Mouse (Mus musculus) urinary bladder, postnatal 25 days (tissue): ENCODE results near the gene Hspa12a.

Source experiments
- DNase-seq: peaks from one replicate; pipeline ENCODE4 v3.0.0; 2022; ENCODE audit warnings: low spot score

Gene Hspa12a

DNA sequence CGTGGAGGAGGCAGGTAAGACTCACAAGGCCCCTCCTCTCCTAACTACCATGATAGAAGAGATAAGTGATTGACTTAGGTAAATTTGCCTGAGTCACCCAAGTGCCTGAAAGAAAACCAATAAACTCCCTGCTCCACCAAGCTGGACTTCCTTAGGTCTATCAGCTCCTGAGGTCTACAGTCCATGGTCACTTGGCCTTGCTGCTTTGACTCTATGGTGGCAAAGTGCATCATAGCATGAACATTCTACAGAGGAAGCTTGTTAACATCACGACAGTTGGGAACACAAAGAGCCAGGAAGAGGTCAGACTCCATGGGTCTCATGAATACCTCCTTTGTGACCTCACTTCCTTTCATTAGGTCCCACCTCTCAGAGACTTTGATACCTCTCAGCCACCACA is 191.9 kb downstream of the Hspa12a start:
- no peak for DNase-seq

DNA sequence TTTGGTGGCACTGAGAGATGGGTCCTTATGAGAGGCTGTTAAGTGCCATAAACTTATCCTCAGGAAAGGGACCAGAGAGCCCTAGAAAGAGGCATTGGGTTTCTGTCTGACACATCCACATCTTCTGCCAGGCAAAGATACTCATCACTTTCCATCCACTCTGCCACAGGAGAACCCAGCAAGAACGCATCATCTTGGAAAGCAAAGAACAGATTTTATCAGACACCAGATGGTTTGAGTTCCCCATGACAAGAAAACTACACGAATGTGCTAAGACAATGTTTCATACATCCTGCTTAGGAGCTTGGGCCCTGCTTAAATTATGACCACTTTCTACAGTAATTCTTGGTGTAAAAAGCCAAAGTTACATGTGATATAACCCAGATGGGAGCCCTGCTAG is 192.6 kb downstream of the Hspa12a start:
- no peak for DNase-seq

DNA sequence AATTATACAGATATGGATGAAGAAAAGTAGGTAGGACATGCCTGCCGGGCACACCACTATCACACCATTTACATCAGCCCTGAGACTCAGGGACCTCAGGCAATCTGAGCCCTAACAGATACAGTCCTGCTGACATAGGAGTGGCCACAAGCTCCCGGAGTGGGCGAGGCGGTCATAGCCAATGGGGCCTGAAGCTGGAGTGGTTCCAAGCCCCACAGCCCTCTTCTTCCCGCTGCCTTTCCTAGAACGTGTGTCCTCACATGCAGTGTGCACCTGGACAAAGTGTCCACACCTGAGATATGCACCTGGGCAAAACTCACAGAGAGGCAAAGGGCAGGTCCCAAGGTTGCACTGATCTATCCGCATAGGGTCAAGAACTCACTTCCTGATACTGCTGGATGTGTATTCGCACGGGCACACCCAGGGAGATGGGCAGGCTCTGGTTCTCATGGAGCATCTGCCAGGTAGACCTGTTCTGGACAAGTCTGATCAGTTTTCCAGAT is 195.9 kb downstream of the Hspa12a start:
- no peak for DNase-seq
